Mouse (Mus musculus): ENCODE measurements around the gene Spg21. TPM values are rescaled to one million over a fixed set of nuclear protein-coding genes. Genes with fewer than 3 reads are reported as not detected.

The Spg21 gene
- 10 to 100 TPM; 27.6 to 34.9 TPM for total RNA-seq (2021)
- long read RNA-seq, experiment 1, transcript Spg21-201 (9 exons, 2,680 nt): major isoform, 44 of 49 reads
- long read RNA-seq, experiment 1, partial matches to known transcripts: 3 of 49 reads
- long read RNA-seq, experiment 1, other reads (novel, unspliced or antisense): 2 of 49 reads
- long read RNA-seq, experiment 2, transcript Spg21-201 (9 exons, 2,680 nt): major isoform, 36 of 38 reads
- long read RNA-seq, experiment 2, partial matches to known transcripts: 2 of 38 reads
- long read RNA-seq, experiment 2, other reads (novel, unspliced or antisense): 0 of 38 reads

DNA sequence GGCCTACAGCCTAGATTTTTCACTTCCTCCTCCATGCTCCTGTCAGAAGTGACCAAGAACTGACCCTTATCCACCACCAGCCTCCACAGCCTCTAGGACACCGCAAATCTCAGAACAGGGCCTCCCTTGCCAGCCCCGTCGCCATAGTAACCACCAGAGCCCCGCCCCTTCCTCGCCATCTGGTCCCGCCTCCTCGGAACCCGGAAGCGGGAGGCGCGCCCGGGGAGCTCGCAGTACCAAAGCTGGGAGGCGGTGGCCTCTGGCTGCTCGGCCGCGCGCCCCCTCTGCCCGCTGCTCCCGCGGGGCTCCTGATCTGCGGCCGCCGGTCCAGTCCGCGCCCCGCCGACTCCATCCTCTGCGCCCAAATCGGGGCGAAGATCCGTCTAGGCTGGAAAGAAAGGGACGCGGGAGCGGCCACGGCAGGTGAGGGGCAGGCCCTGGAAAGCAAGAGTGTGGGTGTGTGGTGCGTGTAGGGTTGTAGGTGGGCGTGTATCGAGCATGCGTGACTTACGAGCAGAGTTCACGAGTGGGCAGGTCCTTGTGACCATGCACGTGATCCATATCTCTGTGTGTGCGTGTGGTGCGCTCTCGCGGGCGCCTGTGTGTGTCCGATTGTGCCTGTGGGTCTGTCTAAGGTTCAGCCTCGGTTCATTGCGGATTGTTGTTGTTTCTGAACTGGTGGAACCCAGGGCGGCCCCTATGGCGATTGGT lies at the start of gene Spg21:
Gene Spg21, plus strand, starts transcription at position 216 of the 711 bp plus-strand sequence.
- peak; percentile 96 for DNase-seq (ENCODE audit: low spot score in 2 of 2)

DNA sequence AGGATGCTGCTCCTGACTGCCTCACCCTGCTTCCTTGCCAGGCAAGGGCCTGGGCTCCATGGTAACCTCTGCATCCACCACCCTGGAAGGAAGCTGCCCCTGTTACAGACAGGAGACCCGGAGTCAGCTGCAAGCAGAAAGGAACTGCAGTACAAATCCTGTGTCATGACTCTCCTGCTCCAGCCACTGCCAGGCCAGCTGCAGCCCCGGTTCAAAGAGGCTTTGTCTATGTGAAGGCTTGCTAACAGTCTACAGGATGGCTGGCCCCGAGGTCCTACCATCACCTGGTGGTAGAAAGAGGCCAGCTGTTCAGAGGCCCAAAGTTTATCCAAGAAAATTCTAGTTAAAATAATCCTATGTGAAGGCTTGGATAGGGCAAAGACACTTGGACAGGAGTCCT lies 49.4 kb upstream of the Spg21 start:
- no peak for DNase-seq (ENCODE audit: low spot score in 2 of 2)

DNA sequence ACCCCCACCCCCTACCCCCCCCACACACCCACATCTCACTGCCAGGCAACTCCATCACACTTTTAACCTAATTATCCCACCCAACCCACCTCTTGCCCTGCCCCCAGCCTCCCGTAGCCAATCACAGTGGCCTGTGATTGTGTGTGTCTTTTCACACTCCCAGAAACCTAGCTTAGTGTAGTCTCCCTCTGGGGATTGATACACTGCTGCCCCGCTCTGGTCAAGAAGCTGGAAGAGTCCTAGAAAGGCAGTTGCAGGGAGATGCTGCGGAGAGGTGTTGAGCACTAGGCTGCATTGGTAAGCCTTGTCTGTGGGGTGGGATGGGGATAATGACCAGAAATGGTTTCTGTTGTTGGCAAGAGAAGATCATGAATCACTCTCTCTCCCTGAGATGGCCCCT lies 43.0 kb upstream of the Spg21 start:
- DNase-seq (ENCODE audit: low spot score in 2 of 2): no peak

DNA sequence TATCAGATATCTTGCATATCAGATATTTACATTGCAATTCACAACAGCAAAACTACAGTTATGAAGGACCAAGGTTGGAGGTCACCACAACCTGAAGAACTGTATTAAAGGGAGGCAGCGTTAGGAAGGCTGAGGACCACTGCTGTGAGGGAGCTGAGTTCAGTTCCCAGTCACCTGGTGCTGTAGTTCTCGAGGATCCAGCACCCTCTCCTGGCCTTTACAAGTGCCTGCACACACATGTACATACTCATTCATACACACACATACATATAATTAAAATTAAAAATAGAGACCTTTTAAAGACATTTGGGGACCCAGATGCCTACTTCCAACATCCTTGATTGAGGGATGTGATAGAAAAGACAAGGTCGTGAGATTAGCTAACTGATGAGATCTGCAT lies 41.1 kb upstream of the Spg21 start:
- no peak for DNase-seq (ENCODE audit: low spot score in 2 of 2)

DNA sequence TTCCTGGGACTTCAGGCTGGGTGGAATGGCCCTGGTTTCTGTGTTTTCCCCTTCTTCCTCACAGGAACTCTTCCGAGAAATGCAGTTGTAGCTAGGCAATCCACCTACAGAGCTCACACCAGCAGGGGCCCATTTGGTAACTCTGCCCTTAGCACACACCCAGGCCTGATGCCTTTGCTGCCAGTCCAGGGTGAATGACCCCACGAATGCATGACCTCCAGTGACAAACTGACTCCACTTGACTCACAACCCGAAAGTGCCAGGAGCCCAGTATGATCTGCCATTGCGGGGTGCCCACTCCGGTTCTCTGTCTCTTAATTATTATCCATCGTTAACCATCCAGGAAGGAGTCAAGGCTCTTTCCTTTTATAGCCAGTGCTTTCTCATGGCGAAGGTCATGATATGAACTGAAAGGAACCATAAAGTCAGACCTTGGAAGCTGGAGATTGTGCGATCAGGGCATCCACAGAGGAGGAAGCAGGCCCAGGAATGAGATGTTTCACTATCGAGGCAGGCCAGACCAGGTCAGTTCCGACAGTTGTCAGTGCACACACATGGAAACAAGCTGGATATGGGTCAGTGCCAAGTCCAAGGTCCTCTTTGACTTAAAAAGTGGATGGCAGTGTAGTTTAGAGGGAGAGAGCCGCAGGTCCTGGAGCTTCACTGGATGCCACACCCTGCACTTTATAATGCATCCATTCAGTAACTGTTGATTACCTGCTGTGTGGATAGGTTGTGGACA lies 37.8 kb upstream of the Spg21 start, which contains the start of gene Slc51b:
Gene Slc51b, minus strand, starts transcription at position 196 of the 742 bp plus-strand sequence.
- DNase-seq (ENCODE audit: low spot score in 2 of 2): no peak

DNA sequence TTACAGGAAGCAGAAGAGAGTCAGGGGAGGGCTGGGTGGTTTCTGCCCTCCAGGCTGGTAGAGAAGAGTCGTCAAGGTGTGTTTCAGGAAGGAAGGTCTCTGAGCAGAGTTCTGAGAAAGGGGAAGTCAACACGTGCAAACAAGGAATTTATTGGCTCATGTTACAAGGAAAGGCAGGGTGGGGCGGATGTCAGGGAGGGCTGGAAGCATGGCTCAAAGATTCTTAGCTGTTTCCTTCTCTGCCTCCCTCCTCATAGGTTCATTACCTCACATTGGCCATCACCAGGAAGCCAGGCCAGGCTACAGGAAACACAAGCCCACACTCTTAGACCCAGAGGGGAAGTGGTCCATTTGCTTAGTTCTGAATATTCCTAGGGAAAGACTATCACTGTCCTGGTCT lies 36.4 kb upstream of the Spg21 start:
- no peak for DNase-seq (ENCODE audit: low spot score in 2 of 2)

DNA sequence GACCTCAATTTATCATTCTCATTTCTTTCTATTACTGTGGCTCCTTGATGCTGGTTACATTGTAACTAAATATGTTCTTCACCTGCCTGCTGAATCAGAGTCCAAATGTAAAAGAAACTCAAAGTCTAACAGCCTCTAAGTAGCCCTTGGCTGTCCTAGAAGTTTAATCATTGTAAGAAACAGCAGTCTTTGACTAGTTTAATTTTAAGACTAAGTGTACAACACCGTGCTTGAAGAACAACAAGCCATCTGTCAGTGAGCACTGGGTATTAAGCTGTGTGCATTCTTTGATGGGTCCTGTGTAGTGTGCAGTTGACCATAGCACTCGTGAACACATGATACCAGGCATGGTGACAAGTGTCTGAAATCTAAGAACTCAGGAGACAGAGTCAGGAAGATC lies 33.2 kb upstream of the Spg21 start:
- DNase-seq (ENCODE audit: low spot score in 2 of 2): no peak

DNA sequence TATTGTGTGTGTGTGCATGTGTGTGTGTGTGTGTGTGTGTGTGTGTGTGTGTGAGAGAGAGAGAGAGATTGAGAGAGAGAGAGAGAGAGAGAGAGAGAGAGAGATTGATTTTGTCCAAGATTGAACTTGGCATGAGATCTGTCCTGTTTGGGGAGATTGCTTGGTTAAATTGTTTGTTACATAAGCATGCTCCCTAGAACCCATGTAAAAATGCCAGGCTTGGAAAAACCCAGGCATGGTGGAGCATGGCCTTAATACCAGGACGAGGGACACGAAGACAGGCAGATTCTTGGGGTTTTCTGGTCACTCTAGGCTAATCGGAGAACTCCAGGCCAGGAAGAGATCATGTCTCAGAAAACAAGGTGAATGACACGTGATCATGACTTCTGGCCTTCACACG lies 32.7 kb upstream of the Spg21 start:
- DNase-seq (ENCODE audit: low spot score in 2 of 2): no peak

DNA sequence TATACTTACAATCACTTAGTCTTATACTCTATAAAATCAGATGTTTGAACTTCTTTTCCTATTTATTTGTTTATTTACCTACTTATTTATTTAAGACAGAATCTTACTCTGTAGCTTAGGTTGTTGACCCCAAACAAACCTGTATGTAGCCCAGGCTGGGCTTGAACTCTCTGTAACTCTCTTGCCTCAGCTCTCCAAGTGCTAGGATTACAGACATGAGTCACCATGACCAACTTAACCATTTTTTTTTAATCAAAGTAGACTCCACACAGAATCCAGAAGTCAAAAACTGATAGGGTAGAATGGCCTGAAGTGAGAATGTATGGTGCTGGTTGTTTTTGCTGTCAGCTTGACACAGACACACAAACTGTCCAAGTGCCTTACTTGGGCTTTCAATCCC lies 30.3 kb upstream of the Spg21 start:
- no peak for DNase-seq (ENCODE audit: low spot score in 2 of 2)

DNA sequence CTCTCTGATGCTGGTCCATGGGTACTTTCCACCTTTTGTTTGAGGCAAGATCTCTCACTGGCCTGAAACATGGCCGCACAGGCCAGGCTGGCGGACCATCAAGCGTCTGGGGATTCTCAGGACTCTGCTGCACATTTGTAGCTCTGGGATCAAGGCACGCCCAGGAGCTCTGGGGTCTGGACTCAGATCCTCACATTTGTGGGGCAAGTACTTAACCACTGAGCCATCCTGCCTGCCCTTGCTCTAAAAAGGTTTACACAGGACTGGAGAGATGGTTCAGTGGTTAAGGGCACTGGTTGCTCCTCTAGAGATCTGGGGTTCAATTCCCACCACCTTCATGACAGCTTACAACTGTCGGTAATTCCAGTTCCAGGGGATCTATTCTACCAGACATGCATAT lies 29.8 kb upstream of the Spg21 start:
- DNase-seq (ENCODE audit: low spot score in 2 of 2): no peak

DNA sequence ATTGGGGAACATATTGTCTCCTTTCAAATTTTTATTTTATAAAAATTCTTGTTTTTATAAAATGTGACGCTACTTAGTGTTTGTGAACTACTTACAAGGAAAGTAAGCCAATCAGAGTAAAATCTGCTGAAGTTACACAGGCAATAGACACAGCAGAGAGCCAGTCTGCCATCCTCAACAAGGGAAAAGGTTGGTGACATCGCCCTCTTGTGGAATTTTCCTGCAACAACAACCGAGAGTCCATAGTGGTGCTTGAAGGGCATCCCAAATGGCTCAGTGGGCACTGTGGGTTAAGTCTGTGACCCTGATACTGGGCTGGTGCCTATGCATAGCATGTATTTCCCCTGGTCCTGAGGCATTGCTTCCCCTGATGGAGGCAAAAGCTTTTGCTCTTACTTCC lies 28.5 kb upstream of the Spg21 start:
- peak; percentile 89 to 94 for DNase-seq (ENCODE audit: low spot score in 2 of 2)

DNA sequence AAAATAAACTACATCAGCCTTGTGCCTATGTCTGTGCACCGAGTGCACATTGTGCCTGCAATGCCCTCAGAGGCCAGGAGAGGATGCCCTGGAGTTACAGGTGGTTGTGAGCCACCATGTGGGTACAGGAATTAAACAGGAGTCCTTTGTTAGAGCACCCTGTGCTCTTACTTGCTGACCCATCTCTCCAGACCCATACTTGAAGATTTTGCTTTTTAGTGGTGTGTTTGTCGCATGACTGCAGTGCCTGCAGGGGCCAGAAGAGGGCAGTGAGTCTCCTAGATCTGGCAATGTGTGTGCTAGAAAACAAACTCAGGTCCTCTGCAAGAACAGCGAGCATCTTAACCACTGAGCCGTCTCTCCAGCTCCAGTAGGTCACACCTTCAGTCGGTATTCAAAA lies 26.6 kb upstream of the Spg21 start:
- DNase-seq (ENCODE audit: low spot score in 2 of 2): peak in 1 of 2 experiments; percentile 20

DNA sequence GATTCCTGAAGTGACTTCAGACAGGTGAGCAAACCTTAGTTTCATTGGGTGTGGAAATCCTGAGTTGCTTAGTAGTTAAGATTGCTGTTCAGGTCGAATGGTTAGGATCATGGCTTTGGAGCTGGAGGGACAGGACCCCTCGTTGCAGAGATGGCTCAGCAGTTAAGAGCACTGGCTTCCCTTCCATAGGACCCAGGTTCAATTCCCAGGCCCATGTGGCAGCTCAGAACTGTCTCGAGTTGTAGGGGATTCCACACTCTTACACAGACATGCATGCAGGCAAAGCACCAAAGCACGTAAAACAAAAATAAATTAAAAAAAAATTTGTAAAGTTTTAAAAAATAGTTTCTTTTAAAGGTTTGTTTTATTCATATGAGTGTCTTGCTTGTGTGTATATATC lies 25.5 kb upstream of the Spg21 start:
- DNase-seq (ENCODE audit: low spot score in 2 of 2): no peak

DNA sequence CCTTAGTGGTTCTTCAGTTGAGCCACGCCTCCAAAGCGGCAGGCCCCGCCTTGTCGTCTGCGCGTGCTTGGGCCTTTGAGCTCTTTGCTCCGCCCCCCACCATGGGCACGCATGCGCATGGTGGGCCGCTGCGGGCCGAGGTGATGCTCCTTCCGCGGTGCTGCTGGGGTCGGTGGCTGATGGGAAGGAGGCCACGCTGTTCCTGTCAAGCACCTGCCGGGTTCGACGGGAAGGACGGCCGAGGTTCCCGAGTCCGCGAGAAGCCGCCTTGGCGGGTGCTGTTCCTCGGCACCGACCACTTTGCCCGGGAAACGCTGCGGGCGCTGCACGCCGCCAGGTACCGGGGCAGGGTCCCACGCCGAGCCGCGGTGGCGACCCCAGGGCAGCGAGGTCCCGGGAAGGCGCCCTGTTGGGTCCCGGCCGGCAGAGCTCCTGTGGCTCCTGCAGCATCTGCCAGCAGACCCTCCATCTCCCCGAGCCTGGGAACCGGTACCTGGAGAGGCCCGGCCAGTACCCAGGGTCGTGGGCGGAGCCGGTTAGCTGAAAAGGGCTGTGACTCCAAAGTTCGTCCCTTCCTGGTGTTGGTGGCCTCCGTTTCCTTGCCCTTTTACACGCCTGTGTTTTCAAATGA lies 25.0 kb upstream of the Spg21 start, which contains the start of gene Mtfmt:
Gene Mtfmt, plus strand, starts transcription at position 112 of the 631 bp plus-strand sequence.
- peak; percentile 88 to 92 for DNase-seq (ENCODE audit: low spot score in 2 of 2)

DNA sequence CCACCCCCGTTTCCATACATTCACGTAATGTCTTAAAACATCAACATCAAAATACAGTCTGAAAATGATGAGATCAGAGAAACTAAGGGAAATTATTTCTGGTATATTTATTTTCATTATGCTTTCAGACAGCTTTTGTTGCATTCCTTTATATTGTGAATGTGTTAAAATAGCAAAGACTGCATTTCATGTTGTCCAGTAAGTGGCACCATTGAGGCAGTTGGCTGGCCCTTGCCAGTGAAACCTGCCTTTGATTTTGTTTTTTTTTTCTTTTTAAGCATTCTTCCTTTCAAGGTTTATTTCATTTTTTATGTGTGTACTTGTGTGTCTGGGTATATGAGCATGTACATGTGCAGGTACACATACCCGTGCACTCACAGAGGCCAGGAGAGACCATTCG lies 16.1 kb upstream of the Spg21 start:
- no peak for DNase-seq (ENCODE audit: low spot score in 2 of 2)

DNA sequence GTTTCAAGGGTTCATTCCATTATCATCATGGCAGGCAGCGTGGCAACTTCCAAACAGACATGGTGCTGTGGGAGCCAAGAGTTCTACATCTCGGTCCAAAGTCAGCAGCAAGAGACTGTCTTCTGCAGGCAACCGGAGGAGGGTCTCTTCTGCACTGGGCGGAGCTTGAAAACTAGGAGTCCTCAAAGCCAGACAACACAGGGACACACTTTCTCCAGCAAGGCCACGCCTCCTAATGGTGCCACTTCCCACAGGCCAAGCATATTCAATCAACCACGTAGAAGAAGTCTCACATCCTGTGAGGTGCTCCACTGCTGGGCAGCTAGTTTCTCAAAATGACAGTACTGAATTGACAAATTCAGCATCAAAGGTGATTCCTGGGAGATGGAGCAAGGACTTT lies 12.8 kb upstream of the Spg21 start:
- DNase-seq (ENCODE audit: low spot score in 2 of 2): no peak

DNA sequence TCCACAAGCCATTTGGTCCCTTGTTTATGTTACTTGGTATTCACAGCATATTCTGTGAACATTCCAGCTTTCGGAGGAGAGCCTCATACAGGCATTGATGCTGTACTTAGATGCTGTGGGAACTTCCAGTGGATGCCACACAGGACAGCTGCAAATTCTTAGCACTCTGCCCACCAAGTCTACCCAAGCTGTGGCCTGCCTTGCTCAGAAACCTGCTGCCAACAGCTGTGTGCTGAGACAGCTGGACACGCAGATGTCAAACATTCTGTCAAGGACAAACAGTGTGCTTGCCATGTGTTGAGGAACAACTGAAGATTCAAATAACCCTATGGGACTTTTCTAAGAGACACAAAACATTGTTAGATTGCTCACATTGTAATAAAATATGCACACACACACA lies 1.8 kb upstream of the Spg21 start:
- no peak for DNase-seq (ENCODE audit: low spot score in 2 of 2)

DNA sequence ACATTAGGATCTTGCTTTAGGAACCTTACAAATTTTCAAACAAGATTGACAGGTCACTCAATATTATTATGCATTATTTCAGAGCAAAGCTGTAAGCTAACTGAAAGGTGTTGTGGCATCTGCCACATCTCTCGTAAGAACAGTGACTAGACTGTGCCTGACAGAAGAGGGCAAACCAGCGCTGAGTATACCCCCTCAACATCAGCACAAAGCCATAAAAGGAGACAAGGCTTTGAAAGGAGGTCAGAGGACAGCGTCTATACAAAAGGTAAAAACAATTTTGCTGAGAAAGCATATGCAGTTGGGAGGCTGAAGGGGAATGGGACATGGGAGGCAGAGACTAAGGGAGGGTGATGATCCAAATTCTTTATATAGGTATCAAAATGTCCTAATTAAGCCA lies 549 bp upstream of the Spg21 start:
- DNase-seq (ENCODE audit: low spot score in 2 of 2): no peak

DNA sequence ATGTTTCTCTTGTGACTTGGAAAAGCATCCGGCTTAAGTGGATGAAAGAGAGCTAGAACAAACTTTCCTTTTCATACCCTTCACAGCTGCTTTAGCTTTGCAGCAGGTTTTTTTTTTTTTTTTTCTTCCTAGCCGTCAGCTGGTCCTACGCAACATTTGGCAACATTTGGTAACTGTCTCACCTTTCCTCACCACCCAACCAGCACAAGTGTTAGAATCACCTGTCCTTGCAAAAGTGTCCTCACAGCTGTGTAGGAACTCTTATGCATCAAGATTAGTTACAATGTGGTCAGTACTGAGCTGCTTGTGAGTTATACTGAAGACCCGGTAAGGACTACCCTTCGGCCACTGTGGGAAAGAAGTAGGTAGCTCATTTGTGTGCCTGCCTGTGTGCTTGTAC lies 1.8 kb downstream of the Spg21 start:
- DNase-seq (ENCODE audit: low spot score in 2 of 2): no peak

DNA sequence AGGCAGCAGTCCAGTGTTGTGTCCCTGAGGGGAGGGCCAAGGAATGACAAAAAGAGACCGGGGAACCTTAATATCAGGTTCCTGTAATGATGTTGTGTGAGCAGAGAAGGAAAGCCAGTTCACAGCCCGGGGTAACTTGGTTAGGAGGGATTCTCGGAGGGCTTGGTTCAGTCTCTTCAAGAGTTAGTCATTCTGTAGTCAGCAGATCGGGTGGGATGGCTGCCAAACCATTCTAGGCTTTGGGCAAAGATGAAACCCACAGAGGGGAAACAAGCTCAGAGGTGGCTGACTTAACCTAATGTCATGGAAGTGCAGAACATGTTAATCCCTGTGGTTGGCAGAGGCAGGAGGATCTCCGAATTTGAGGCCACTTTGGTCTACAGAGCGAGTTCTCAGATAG lies 3.4 kb downstream of the Spg21 start:
- peak in 1 of 2 experiments; percentile 7 for DNase-seq (ENCODE audit: low spot score in 2 of 2)

DNA sequence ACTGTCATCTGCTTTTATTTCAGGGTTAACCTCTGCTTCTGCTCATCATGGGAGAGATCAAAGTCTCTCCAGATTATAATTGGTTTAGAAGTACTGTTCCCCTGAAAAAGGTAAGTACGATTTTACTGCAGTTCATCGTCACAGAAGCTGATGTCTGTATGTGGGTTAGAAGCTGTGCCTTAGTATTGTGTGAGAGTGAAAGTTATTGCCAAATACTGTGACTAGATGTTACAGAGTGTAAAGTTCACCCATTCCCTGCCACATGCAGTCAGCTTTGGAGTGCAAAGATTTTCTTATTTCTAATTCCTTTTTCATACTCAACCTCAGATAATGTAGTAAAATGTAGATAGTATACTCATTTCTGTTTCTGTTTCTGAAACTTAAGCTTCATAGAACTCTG lies 4.5 kb downstream of the Spg21 start:
- DNase-seq (ENCODE audit: low spot score in 2 of 2): no peak

DNA sequence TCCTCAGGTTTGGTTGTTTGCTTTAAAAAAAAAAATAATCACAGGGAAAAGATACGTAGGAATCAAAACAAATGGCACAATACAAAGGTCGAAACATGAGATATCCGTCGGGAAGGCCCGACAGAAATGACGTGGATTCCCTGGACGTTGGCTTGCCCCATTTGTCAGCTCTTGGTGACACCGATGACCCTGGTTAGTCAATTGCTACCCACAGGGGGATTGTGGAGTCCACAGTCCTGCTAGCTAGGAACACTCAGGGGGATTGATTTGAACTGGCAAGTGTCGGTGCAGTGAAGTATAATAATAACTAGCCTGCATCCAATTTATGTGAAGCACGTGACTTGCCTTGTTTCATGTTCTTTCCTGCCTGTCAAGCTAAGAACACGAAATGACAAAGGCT lies 6.9 kb downstream of the Spg21 start:
- DNase-seq (ENCODE audit: low spot score in 2 of 2): no peak

Measured in left cerebral cortex, adult 18-20 months (tissue).